Mouse (Mus musculus): ENCODE measurements at regions not wholly inside any gene's neighbourhood (a gene's known extent, or its start where the extent isn't known, plus 50 kb on each side); places are given as distances from the start of the nearest gene placed in this dataset.

- no peak for DNase-seq (ENCODE audit: low read depth, low spot score)
Measured at GRCm38 (mm10) chr1:33044388-33044787, 497.3 kb upstream of the Gm5415 start.

DNA sequence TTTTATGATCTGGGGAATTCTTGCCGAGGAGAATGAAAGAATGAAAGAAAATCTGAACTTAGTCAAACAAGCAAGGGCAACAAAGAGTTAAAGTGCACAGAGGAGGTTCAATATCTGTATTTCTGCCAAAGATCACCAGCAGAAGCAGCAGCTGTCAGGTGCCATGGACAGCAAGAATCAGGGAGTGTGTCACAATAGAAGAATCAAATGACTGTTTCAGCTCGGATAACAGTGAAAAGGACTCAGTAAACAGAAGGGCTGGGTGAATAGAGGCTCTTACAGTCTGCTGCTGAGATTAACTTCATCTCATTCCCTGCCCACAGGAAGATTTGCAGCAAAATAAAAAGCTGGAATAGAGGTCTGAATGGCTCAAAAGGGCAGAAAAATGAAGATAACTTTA, 495.3 kb upstream of the Gm5415 start:
- no peak for DNase-seq (ENCODE audit: low read depth, low spot score)

DNA sequence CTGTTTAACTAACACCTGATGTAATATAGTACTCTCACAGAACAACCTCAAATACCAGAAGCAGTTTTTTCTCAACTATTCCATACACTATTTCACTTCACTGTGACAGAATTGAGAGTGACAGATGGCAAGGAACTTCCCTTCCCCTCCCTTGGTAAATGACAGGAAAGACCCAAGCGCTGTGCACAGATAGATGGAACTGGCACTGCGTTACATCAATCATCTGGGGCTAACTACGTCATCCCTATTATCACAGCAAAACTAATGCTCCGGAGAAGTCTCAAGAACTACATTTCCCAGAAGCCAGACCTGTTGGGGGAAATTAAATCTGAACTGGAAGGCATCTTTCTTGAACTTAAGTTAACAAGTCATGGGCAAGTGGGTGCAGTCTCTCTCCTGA, 493.6 kb upstream of the Gm5415 start:
- DNase-seq (ENCODE audit: low read depth, low spot score), result no peak

DNA sequence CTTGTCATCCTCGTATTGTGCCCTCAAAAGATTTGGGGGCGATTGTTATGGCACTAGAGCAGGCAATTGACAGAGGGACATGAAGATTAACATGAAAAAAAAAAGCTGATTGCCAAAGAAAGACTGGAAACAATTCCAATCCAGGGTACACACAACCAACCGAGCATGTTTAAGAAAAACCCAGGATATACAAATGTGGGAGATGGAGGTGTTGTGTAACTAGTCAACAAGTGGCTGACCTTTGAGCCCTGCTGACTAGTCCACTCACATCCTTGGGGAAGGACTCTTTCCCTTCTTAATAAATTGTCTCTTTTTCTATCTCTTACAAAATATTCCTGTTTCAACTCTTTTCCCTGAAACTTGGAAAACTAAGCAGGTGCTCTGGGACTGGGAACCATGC, 484.9 kb upstream of the Gm5415 start:
- no peak for DNase-seq (ENCODE audit: low read depth, low spot score)

DNA sequence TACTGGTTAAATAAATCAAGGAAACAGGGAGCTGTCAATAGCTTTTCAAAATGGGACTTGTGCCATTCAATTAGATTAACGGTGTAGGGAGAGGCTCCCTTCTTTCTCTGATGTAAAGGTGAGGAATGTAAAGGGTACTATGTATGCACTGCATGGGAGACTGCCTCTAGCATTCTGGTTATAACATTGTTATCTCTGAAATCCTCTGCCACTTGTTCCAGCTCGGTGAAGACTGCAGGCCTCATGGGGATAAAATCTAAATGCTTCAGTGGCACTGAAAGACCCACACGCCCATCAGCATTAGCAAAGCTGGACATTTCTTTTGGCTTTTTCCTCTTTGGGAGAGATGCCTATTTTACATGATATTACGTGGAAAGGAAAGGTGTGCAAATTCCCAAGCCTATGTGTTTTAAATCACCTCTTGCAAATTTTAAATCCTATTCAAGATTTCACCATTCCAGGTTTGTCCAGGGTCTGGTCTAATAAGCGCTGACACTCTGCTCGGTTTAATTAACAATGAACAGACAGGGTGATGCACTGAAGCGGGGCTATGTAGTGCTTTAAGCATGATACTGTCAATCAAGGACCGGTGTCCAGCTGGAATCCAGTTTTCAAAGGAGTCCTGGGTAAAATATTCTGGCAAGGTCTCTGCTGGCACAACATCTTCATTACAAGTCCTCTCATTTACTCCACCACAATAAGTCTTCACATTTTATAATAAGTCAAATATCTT, 479.8 kb upstream of the Gm5415 start:
- DNase-seq (ENCODE audit: low read depth, low spot score), result no peak

- no peak for DNase-seq (ENCODE audit: low read depth, low spot score)
Measured at GRCm38 (mm10) chr1:33025379-33025778, 478.3 kb upstream of the Gm5415 start.

DNA sequence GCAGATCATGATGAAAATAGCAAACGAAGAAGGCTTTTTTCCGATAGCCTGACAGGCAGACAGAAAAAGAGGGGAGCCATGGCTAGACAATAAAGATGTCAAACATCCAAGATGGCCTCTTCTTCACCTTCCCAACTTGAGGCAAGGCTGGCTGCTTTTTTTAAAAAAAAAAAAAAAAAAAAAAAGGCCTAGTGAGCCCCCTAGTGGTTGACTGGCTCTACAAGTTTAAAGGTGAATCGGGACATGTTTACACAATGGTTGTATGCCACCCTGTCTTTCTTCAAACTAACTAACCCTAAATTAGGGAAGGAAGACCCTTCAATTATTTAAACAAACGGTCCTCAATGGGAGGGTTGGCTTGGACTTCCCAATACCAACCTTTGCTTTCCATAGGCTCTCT, 475.8 kb upstream of the Gm5415 start:
- peak; percentile 1 for DNase-seq (ENCODE audit: low read depth, low spot score)

DNA sequence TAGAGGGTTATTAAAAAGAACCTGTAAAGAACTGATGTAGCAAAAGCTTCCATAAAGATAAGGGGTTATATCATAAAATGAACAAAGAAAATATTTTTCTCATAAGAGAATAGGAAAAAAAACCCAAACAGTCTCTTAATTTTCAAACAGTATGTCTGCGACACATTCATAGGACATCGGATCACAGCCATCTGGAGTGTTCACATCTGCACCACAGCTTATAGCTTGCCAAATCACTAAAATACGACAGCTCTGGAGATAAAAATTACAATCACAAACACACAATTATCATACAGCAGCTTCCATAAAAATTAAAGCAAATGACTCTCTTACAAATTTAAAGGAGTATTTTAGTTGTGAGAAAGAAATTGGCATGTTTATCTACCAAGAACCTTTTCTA, 456.9 kb upstream of the Gm5415 start:
- no peak for DNase-seq (ENCODE audit: low read depth, low spot score)

GRCm38 (mm10) chr1:32964957-32965356, 417.9 kb upstream of the Gm5415 start:
- no peak for DNase-seq (ENCODE audit: low read depth, low spot score)

GRCm38 (mm10) chr1:32959316-32959715, 412.2 kb upstream of the Gm5415 start:
- DNase-seq (ENCODE audit: low read depth, low spot score), result no peak

DNA sequence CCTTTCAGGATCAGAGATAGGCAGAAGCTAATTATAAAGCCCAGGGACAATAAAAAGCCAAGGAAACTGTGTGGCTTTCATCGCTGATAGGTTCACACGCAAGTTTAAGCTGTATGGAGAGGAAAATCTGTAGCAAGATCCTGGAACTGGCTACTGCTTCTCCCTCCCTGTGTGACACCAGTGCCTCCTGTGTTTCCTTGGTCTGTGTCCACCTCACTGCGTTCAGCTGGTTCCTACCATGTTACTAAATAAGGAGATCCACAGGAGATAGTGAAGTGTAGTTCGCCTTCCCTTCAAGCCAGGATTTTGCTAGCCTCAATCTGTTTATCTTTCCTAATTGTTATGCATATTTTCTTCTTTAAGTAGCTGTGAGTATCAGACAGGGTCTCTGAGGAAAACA, 399.2 kb upstream of the Gm5415 start:
- no peak for DNase-seq (ENCODE audit: low read depth, low spot score)

DNA sequence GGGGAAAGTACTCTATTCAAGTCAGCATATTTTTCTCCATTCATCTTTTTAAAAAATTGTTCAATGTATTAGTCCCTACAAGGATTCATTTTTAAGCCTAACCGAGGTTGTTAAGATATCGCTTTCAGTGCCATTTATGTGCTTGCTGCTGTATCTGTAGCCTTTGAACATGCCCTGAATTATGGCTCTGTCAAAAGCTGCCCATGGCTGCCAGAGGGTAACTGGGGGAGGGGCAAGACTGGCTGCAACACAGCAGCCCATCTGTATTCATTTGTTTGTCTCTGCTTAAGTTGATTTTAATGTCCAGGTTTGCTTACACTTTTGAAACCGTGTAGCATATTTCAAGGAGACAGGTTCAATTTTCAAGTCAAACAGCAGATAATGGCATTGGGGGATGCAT, 383.3 kb upstream of the Gm5415 start:
- no peak for DNase-seq (ENCODE audit: low read depth, low spot score)

- DNase-seq (ENCODE audit: low read depth, low spot score), result no peak
Measured at GRCm38 (mm10) chr1:32902437-32902836, 355.3 kb upstream of the Gm5415 start.

- DNase-seq (ENCODE audit: low read depth, low spot score), result no peak
Measured at GRCm38 (mm10) chr1:32887728-32888127, 340.6 kb upstream of the Gm5415 start.

GRCm38 (mm10) chr1:32872920-32873319, 325.8 kb upstream of the Gm5415 start:
- DNase-seq (ENCODE audit: low read depth, low spot score), result no peak

DNA sequence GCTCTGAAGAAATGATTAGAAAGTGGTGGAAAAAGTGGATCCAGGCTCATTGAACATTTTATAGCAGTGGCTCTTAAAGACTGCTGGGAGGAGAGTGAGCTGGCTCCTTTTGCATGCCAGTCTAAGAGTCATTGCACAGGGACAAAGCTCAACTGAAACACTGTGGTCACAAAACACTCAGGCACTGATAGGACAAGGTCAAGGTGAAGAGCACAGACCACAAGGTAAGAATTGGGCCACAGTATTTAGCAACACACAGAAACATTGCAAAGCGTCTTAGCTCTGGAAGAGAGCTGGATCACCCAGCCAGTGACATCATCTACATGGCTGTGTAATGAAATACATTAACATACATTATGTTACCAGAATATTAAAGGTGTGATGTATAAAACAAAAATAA, 319.0 kb upstream of the Gm5415 start:
- no peak for DNase-seq (ENCODE audit: low read depth, low spot score)

DNA sequence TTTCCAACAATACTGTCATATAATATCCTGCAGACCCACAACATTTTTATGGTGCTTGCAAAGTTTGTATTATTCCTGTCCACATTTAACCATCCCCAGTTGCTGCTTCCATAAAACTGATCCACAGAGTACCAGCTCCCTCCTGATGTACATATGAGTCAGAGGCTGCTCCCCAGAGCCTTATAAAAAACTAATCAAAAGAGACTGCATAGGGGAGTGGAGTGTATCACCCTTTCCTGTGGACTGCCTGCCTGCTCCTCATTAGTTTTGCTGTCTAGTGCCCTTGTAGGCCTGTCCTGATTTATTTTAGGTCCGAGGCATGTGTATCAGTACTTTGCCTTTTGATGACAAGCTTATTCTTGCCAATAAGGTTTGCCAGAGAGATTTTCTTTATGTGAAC, 310.9 kb upstream of the Gm5415 start:
- no peak for DNase-seq (ENCODE audit: low read depth, low spot score)

Data from A20 (cell line).